Mouse (Mus musculus) heart, postnatal 0 days (tissue): ENCODE measurements around the gene 1110008L16Rik. TPM values are rescaled to one million over a fixed set of nuclear protein-coding genes. Genes with fewer than 3 reads are reported as not detected.

Source experiments
- ATAC-seq: fragments of 200-750 bp; cut with Nextera tagmentation; 2 replicates; pipeline ENCODE4 v1.8.0; 2017; ENCODE audit warnings: low read depth, moderate number of reproducible peaks, moderate library complexity; ENCODE audit not compliant: insufficient read depth
- DNase-seq: peaks from one replicate; pipeline ENCODE4 v3.0.0-alpha.2; 2016; ENCODE audit warnings: low spot score
- H3K27ac ChIP-seq: fragments of 300-500 bp; sonication (generic); 2 replicates; pipeline ENCODE4 v1.5.1; 2014; ENCODE audit warnings: low read depth, mild to moderate bottlenecking
- H3K27me3 ChIP-seq: fragments of 300-500 bp; sonication (generic); 2 replicates; pipeline ENCODE4 v1.6.1; 2014; ENCODE audit warnings: low read length, mixed read lengths; ENCODE audit not compliant: control insufficient read depth, insufficient read depth
- H3K36me3 ChIP-seq: fragments of 300-500 bp; sonication (generic); replicated peaks from 2 replicates; pipeline ENCODE4 v1.6.1; 2014; ENCODE audit warnings: low read length, mixed read lengths; ENCODE audit not compliant: control insufficient read depth, insufficient read depth
- H3K4me1 ChIP-seq: fragments of 300-500 bp; sonication (generic); 2 replicates; pipeline ENCODE4 v1.6.1; 2014; ENCODE audit warnings: antibody characterized with exemption; ENCODE audit not compliant: control insufficient read depth, insufficient read depth
- H3K4me2 ChIP-seq: fragments of 300-500 bp; sonication (generic); 2 replicates; pipeline ENCODE4 v1.6.1; 2014; ENCODE audit warnings: low read depth, mild to moderate bottlenecking, low read length, moderate library complexity
- H3K4me3 ChIP-seq: fragments of 300-500 bp; sonication (generic); 2 replicates; pipeline ENCODE4 v1.5.1; 2014; ENCODE audit warnings: low read depth, low read length
- H3K9ac ChIP-seq: fragments of 300-500 bp; sonication (generic); replicated peaks from 2 replicates; pipeline ENCODE4 v1.6.1; 2014; ENCODE audit warnings: low read depth, low read length, mixed read lengths
- H3K9me3 ChIP-seq: fragments of 300-500 bp; sonication (generic); replicated peaks from 2 replicates; pipeline ENCODE4 v1.6.1; 2016; ENCODE audit warnings: low read length; ENCODE audit not compliant: control insufficient read depth
- CTCF ChIP-seq: IDR thresholded peaks from 2 replicates; pipeline ENCODE4 v1.5.1; 2016; ENCODE audit warnings: antibody characterized with exemption, control low read depth, low read depth
- EP300 ChIP-seq: IDR thresholded peaks from 2 replicates; pipeline ENCODE4 v1.6.1; 2016; ENCODE audit warnings: antibody characterized with exemption, low read depth
- WGBS: fragments of 180-500 bp; shearing (Covaris S2); extraction: QIAGEN DNeasy Blood & Tissue Kit; methylation state at CpG from one replicate; pipeline ENCODE4 v1.1.7; 2014; 5-methylcytosine and 5-hydroxymethylcytosine counted together
- polyA plus RNA-seq: library from polyadenylated mRNA; unstranded; fragments of >200 nt; fragmentation: Nextera tagmentation; extraction: Ambion mirVana; gene quantifications from 2 replicates; pipeline ENCODE4 v1.2.1, GENCODE M21; 2015
- total RNA-seq: library from RNA; depleted of rRNA; stranded (reverse); fragments of >200 nt; gene quantifications from 2 replicates; pipeline ENCODE4 v1.2.3, GENCODE M21; 2014; ENCODE audit warnings: low replicate concordance; rRNA removed

Gene 1110008L16Rik
- total and polyA plus RNA-seq, 2 experiments from 2014 or later = 6.0 to 7.3 TPM

DNA sequence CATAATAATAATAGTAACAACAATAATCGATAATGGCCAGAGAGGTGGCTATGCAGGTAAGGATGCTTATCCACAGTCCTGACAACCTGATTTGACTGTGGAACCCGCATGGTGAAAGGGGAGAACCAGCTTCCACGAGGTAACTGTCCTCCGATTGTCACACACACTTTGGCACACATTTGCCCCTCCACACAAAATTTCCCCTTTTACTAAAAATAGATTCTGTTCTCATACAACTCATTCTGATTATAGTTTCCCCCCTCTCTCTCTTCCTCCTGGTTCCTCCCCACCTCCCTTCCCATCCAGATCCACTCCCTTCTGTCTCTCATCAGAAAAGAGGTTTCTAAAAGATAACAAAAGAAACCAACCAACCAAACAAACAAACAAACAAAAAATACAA lies 130.6 kb downstream of the 1110008L16Rik start:
- Histone ChIP-seq H3K27me3 (no peaks in the 10 kb centered on the region), H3K4me2 (no peak overlapping the region), H3K27ac (no peak overlapping the region), H3K9me3 (0 out of 2 replicates have a peak, but pooled peaks cover 2% of the 10 kb centered on the region), H3K36me3 (no peaks in the 10 kb centered on the region), H3K9ac (no peak overlapping the region), H3K4me1 (no peaks in the 10 kb centered on the region), H3K4me3 (no peak overlapping the region)
- TF ChIP-seq CTCF (no peak), EP300 (no peak)
- DNase-seq (no peak), ATAC-seq (no peak)
- WGBS = 62% methylated on average over 4 of the region's 4 CpGs

Other genes with a start within 250 kb of the 1110008L16Rik start
- gene 2700097O09Rik, start 219.5 kb upstream of the 1110008L16Rik start, total RNA-seq = 5.6 and 19.1 TPM in 2 replicates
- gene 2700097O09Rik, start 219.5 kb upstream of the 1110008L16Rik start, polyA plus RNA-seq = 15.3 and 18.0 TPM in 2 replicates
- 50.7 and 51.4 TPM in 2 replicates for gene Srp54a, start 219.3 kb upstream of the 1110008L16Rik start, total RNA-seq
- 134 and 142 TPM in 2 replicates for gene Srp54a, start 219.3 kb upstream of the 1110008L16Rik start, polyA plus RNA-seq
- 9.2 and 13.1 TPM in 2 replicates for gene Fam177a, start 175.1 kb upstream of the 1110008L16Rik start, total RNA-seq
- 22.2 and 22.5 TPM in 2 replicates for gene Fam177a, start 175.1 kb upstream of the 1110008L16Rik start, polyA plus RNA-seq
- 19.7 and 28.0 TPM in 2 replicates for gene Srp54b, start 144.5 kb upstream of the 1110008L16Rik start, total RNA-seq
- gene Srp54b, start 144.5 kb upstream of the 1110008L16Rik start, polyA plus RNA-seq = 50.2 and 50.7 TPM in 2 replicates
- gene 1700047I17Rik2, start 100.0 kb upstream of the 1110008L16Rik start, total RNA-seq = not detected in 2 replicates
- gene 1700047I17Rik2, start 100.0 kb upstream of the 1110008L16Rik start, polyA plus RNA-seq = not detected in 2 replicates
- gene Srp54c, start 69.4 kb upstream of the 1110008L16Rik start, total RNA-seq = 28.6 and 31.3 TPM in 2 replicates
- gene Srp54c, start 69.4 kb upstream of the 1110008L16Rik start, polyA plus RNA-seq = 59.3 and 62.4 TPM in 2 replicates
- gene Ppp2r3c, start 3.4 kb downstream of the 1110008L16Rik start, total RNA-seq = 4.0 and 4.3 TPM in 2 replicates
- 10.1 and 10.6 TPM in 2 replicates for gene Ppp2r3c, start 3.4 kb downstream of the 1110008L16Rik start, polyA plus RNA-seq
- 75.8 and 110 TPM in 2 replicates for gene Psma6, start 84.6 kb downstream of the 1110008L16Rik start, total RNA-seq
- 383 TPM in 2 replicates for gene Psma6, start 84.6 kb downstream of the 1110008L16Rik start, polyA plus RNA-seq
- gene Nfkbia, start 193.1 kb downstream of the 1110008L16Rik start, total RNA-seq = 65.1 and 108 TPM in 2 replicates
- 67.1 and 72.4 TPM in 2 replicates for gene Nfkbia, start 193.1 kb downstream of the 1110008L16Rik start, polyA plus RNA-seq